Mouse (Mus musculus): ENCODE results near the gene Bms1. TPM values are rescaled to one million over a fixed set of nuclear protein-coding genes. Genes with fewer than 3 reads are reported as not detected.

The Bms1 gene
- 45.1 and 49.8 TPM in 2 replicates for polyA plus RNA-seq (2016; fragmentation: Nextera tagmentation; extraction: Ambion mirVana)

GRCm38 (mm10) chr6:118419050-118419920 lies at the start of gene Bms1:
Bms1 (minus strand) TSS chr6:118419474.
- Histone ChIP-seq H3K27ac (peak within 1 kb of the TSS; percentile 77), H3K4me1 (peaks cover 12% of the 10 kb centered on the region), H3K4me2 (replicated peaks) (peak within 1 kb of the TSS; percentile 68), H3K9me3 (no peaks in the 10 kb centered on the region), H3K9ac (peak within 1 kb of the TSS; percentile 84), H3K36me3 (peaks cover 30% of the 10 kb centered on the region), H3K27me3 (no peaks in the 10 kb centered on the region), H3K4me3 (peak within 1 kb of the TSS; percentile 93)
- WGBS, result under 1% methylated on average over 67 of the region's 67 CpGs
- ATAC-seq (ENCODE audit: insufficient number of reproducible peaks, insufficient read depth, low FRiP score, low TSS enrichment), result peak; percentile 97

- Histone ChIP-seq H3K27me3 (no peaks in the 10 kb centered on the region), H3K27ac (no peak overlapping the region), H3K4me3 (no peak overlapping the region), H3K4me2 (replicated peaks) (no peak overlapping the region), H3K4me1 (no peaks in the 10 kb centered on the region), H3K9ac (no peak overlapping the region), H3K9me3 (no peaks in the 10 kb centered on the region), H3K36me3 (peaks cover 43% of the 10 kb centered on the region)
- ATAC-seq (ENCODE audit: insufficient number of reproducible peaks, insufficient read depth, low FRiP score, low TSS enrichment), result no peak
- WGBS, result 83% methylated on average over 15 of the region's 15 CpGs
Measured at GRCm38 (mm10) chr6:118462069-118462705, 42.9 kb upstream of the Bms1 start.

GRCm38 (mm10) chr6:118457726-118458125 lies 38.5 kb upstream of the Bms1 start:
- H3K4me3 ChIP-seq, result no peak overlapping the region
- H3K9me3 ChIP-seq, result no peaks in the 10 kb centered on the region
- no peak for ATAC-seq (ENCODE audit: insufficient number of reproducible peaks, insufficient read depth, low FRiP score, low TSS enrichment)
- 0 out of 2 replicates have a peak, but pooled peaks cover 8% of the 10 kb centered on the region for H3K4me1 ChIP-seq
- H3K4me2 ChIP-seq (replicated peaks), result no peak overlapping the region
- H3K27me3 ChIP-seq, result no peaks in the 10 kb centered on the region
- 91% methylated on average over 1 of the region's 1 CpGs for WGBS
- H3K27ac ChIP-seq, result no peak overlapping the region
- H3K36me3 ChIP-seq, result peaks cover 14% of the 10 kb centered on the region
- H3K9ac ChIP-seq, result no peak overlapping the region

DNA sequence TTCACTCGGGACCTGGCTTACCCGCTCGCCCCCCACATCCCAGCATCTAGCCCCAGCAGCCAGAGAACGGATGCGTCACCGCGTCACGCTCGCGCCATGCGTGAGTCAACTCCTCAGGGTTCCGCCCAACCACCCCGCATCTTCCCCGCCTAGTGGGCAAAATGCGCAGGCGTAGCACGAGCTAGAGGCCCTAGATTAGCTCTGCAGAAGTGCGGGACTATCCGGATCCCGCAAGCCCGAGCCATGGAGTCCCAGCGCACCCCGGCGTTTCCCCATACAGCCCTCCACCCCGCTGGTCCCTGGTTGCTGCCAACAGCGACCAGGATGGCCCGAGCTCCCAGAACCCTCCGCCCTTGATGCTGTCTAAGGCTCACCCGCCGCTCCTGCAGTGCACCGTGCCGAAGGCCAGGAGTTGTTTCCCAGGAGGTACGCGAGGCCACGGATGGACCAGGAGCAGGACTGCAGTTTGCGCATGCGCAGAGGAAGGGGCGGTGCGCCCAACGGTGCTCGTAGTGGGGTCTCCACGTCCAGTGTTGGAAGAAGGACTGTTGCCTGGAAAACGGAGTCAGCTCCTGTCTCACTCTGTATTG lies 35.9 kb upstream of the Bms1 start, which contains the start of gene Zfp248:
Gene Zfp248 (minus strand): TSS at position 487 of the 590 bp plus-strand sequence.
- Histone ChIP-seq H3K36me3 (peaks cover 18% of the 10 kb centered on the region; the same call in 1 of the 2 replicates), H3K4me1 (0 out of 2 replicates have a peak, but pooled peaks cover 8% of the 10 kb centered on the region), H3K27ac (peak within 1 kb of the TSS; percentile 98), H3K9ac (peak within 1 kb of the TSS; percentile 90), H3K27me3 (no peaks in the 10 kb centered on the region), H3K4me2 (replicated peaks) (peak within 1 kb of the TSS; percentile 66), H3K4me3 (peak within 1 kb of the TSS; percentile 66), H3K9me3 (no peaks in the 10 kb centered on the region)
- ATAC-seq (ENCODE audit: insufficient number of reproducible peaks, insufficient read depth, low FRiP score, low TSS enrichment), result peak; percentile 97
- WGBS, result under 1% methylated on average over 43 of the region's 43 CpGs

DNA sequence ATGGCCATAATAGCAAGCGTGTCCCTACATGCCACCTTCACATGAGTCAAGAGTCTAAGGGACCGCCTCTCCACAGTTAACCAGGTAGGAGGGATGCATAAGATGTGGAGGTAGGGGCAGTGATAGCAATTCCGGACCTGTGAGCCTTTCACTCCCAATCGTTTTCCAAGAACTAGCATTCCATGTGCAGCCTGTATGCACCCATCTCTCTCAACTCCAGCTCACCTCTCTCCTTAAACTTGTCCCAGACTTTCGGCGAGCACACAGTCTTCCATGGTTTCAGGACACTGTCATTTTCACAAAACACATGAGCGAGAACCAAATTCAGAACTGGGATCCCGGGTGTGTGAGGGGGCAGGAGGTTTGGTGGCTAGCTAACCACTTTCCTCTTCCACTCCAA lies 35.2 kb upstream of the Bms1 start:
- H3K36me3 ChIP-seq, result peaks cover 18% of the 10 kb centered on the region; the same call in 1 of the 2 replicates
- H3K9ac ChIP-seq, result peak overlapping the region; percentile 90
- peak overlapping the region; percentile 66 for H3K4me2 ChIP-seq (replicated peaks)
- H3K27ac ChIP-seq, result peak overlapping the region; percentile 98; the same call in 1 of the 2 replicates
- H3K4me1 ChIP-seq, result 0 out of 2 replicates have a peak, but pooled peaks cover 8% of the 10 kb centered on the region
- 38% methylated on average over 8 of the region's 8 CpGs for WGBS
- no peaks in the 10 kb centered on the region for H3K9me3 ChIP-seq
- peak overlapping the region; percentile 66 for H3K4me3 ChIP-seq
- H3K27me3 ChIP-seq, result no peaks in the 10 kb centered on the region
- ATAC-seq (ENCODE audit: insufficient number of reproducible peaks, insufficient read depth, low FRiP score, low TSS enrichment), result no peak

GRCm38 (mm10) chr6:118431502-118431901 lies 12.2 kb upstream of the Bms1 start:
- Histone ChIP-seq H3K36me3 (peaks cover 49% of the 10 kb centered on the region), H3K4me3 (no peak overlapping the region), H3K9ac (no peak overlapping the region), H3K4me2 (replicated peaks) (no peak overlapping the region), H3K9me3 (peaks cover 3% of the 10 kb centered on the region; the same call in 1 of the 2 replicates), H3K4me1 (no peaks in the 10 kb centered on the region), H3K27me3 (no peaks in the 10 kb centered on the region), H3K27ac (no peak overlapping the region)
- 89% methylated on average over 4 of the region's 4 CpGs for WGBS
- ATAC-seq (ENCODE audit: insufficient number of reproducible peaks, insufficient read depth, low FRiP score, low TSS enrichment), result no peak

GRCm38 (mm10) chr6:118426666-118427065 lies 7.4 kb upstream of the Bms1 start:
- Histone ChIP-seq H3K4me2 (replicated peaks) (no peak overlapping the region), H3K4me1 (no peaks in the 10 kb centered on the region), H3K9me3 (peaks cover 3% of the 10 kb centered on the region; the same call in 1 of the 2 replicates), H3K36me3 (peaks cover 40% of the 10 kb centered on the region), H3K9ac (no peak overlapping the region), H3K27ac (no peak overlapping the region), H3K27me3 (no peaks in the 10 kb centered on the region), H3K4me3 (no peak overlapping the region)
- ATAC-seq (ENCODE audit: insufficient number of reproducible peaks, insufficient read depth, low FRiP score, low TSS enrichment), result no peak
- WGBS, result 97% methylated on average over 1 of the region's 1 CpGs

- Histone ChIP-seq H3K27me3 (no peaks in the 10 kb centered on the region), H3K4me3 (no peak overlapping the region), H3K9ac (no peak overlapping the region), H3K27ac (no peak overlapping the region), H3K4me2 (replicated peaks) (no peak overlapping the region), H3K36me3 (peaks cover 76% of the 10 kb centered on the region), H3K4me1 (no peaks in the 10 kb centered on the region), H3K9me3 (no peaks in the 10 kb centered on the region)
- ATAC-seq (ENCODE audit: insufficient number of reproducible peaks, insufficient read depth, low FRiP score, low TSS enrichment), result no peak
- WGBS, result 89% methylated on average over 1 of the region's 1 CpGs
Measured at GRCm38 (mm10) chr6:118410428-118410827, 8.8 kb downstream of the Bms1 start.

- no peak for ATAC-seq (ENCODE audit: insufficient number of reproducible peaks, insufficient read depth, low FRiP score, low TSS enrichment)
- Histone ChIP-seq H3K36me3 (peaks cover 80% of the 10 kb centered on the region), H3K9me3 (no peaks in the 10 kb centered on the region), H3K4me1 (no peaks in the 10 kb centered on the region), H3K27me3 (no peaks in the 10 kb centered on the region), H3K4me2 (replicated peaks) (no peak overlapping the region), H3K27ac (no peak overlapping the region), H3K9ac (no peak overlapping the region), H3K4me3 (no peak overlapping the region)
- 93% methylated on average over 5 of the region's 5 CpGs for WGBS
Measured at GRCm38 (mm10) chr6:118408510-118408909, 10.8 kb downstream of the Bms1 start.

DNA sequence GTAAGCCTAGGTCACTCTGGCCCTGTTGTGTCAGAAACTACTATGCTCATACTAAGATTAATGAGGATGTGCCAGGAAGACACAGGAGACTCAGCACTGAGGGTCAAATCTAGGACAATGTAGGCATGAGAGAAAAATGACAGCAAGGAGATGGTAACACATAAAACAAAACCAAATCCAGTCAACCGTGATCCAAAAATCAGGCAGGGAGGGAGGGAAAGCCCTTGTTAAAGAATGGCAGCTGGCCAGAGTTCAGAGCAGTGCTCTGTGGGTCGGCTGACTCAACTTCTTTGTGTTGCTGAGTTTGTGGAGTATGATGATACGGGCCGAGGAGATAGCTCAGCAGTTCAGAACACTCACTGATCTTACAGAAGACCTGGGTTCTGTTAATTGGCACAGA lies 12.9 kb downstream of the Bms1 start:
- no peak overlapping the region for H3K27ac ChIP-seq
- no peak overlapping the region for H3K4me3 ChIP-seq
- H3K9me3 ChIP-seq, result no peaks in the 10 kb centered on the region
- H3K36me3 ChIP-seq, result peaks cover 75% of the 10 kb centered on the region
- H3K27me3 ChIP-seq, result no peaks in the 10 kb centered on the region
- H3K9ac ChIP-seq, result no peak overlapping the region
- no peaks in the 10 kb centered on the region for H3K4me1 ChIP-seq
- WGBS, result 88% methylated on average over 4 of the region's 4 CpGs
- ATAC-seq (ENCODE audit: insufficient number of reproducible peaks, insufficient read depth, low FRiP score, low TSS enrichment), result no peak
- H3K4me2 ChIP-seq (replicated peaks), result no peak overlapping the region

- H3K9me3 ChIP-seq, result no peaks in the 10 kb centered on the region
- H3K4me3 ChIP-seq, result no peak overlapping the region
- H3K4me1 ChIP-seq, result no peaks in the 10 kb centered on the region
- no peaks in the 10 kb centered on the region for H3K27me3 ChIP-seq
- H3K4me2 ChIP-seq (replicated peaks), result no peak overlapping the region
- no peak overlapping the region for H3K27ac ChIP-seq
- H3K9ac ChIP-seq, result no peak overlapping the region
- ATAC-seq (ENCODE audit: insufficient number of reproducible peaks, insufficient read depth, low FRiP score, low TSS enrichment), result no peak
- peaks cover 74% of the 10 kb centered on the region for H3K36me3 ChIP-seq
Measured at GRCm38 (mm10) chr6:118390746-118391145, 28.5 kb downstream of the Bms1 start.
